Mouse (Mus musculus): ENCODE measurements around the gene Pdzk1.

DNA sequence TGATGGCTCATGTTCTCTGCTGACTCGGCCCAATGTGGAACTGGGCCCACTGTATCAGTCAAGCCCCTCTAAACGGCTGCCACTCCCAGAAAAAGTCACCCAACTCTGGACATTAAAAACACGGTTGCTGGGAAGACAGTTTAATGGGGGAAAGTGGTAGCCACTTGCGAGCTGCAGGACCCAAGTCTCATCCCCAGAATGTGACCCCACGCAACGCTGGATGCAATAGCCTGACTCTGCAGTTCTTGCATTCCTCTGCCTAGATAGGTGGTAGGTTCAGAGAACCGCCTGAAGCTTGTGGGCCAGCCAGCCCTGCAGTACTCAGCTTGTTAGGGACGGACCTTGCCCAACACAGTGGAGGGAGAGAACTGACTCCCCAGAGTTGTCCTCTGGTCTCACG is 50.5 kb downstream of the Pdzk1 start:
- TF ChIP-seq POLR2A (IDR thresholded peaks at IDR 0.05; ENCODE audit: extremely low read depth, insufficient read depth, low read length) (no peak), CTCF (IDR thresholded peaks at IDR 0.05; ENCODE audit: extremely low read depth, insufficient read depth, low read length) (no peak)
